Mouse (Mus musculus) cerebellum, adult 11-12 months (tissue): ENCODE results near the gene Gm21060.
"Not testable (repeated sequence)": the region's sequence is repeated elsewhere in the genome, so short reads cannot be mapped to it uniquely, and the experiment has no call there.

Experiments
- DNase-seq: peaks from one replicate; pipeline ENCODE4 v3.0.0; 2022

Gene Gm21060

DNA sequence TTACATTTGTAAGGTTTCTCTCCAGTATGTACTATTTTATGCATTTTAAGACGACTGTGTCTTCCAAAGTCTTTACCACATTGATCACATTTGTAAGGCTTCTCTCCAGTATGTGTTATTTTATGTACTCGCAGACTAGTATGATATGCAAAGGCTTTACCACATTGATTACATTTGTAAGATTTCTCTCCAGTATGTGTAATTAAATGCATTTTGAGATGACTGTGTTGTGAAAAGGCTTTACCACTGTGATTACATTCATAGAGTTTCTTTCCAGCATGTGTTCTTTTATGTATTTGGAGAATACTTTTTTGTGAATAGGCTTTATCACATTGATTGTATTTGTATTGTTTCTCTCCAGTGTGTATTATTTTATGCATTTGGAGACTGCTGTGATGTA is at the start of gene Gm21060:
Gene Gm21060 (minus strand): TSS at position 101 of the 400 bp plus-strand sequence.
- DNase-seq: no peak

- not testable (repeated sequence) for DNase-seq
Measured at GRCm38 (mm10) chr19:61320844-61321243, 24.0 kb upstream of the Gm21060 start.

DNA sequence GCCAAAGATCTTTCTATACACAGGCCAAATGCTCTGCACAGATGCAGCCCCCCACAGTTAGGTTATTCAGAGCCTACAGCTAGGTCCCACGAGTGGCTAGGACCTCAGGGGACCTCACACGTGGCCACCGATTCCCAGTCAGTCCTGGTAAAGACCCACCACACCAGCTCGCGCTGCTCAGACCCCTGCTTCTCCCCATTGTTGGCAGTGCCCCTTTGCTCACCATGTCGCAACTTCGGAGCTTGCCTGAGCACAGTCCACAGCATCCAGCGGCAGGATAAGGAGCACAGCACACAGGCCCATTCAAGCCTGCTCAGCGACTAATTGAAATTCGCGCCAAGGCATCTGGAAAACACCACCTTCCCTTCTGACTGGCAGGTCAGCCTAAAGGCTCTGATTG is 16.3 kb upstream of the Gm21060 start:
- DNase-seq: not testable (repeated sequence)

GRCm38 (mm10) chr19:61312400-61312799 is 15.5 kb upstream of the Gm21060 start:
- DNase-seq: not testable (repeated sequence)

- DNase-seq: not testable (repeated sequence)
Measured at GRCm38 (mm10) chr19:61308083-61308482, 11.2 kb upstream of the Gm21060 start.

GRCm38 (mm10) chr19:61285033-61285432 is 11.8 kb downstream of the Gm21060 start:
- DNase-seq: not testable (repeated sequence)

DNA sequence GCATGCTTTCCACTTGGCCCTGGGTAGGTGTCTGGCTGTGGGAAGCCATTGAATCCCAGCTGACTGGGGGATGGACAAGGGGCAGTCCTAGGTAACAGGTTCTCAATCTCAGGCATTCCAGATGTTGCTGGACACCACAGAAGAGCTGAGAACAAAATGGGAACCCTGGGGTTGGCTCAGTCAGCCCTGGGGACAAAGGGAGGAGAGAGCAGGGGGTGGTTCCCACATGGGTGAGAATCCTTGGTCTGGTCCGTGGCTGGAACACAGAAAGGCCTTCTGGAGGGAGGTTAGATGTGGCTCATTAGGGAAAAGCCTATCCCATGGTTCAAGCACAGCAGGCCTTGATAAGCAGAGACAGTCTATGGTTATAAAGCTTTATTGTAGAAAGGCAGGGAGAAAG is 13.3 kb downstream of the Gm21060 start:
- DNase-seq: no peak

DNA sequence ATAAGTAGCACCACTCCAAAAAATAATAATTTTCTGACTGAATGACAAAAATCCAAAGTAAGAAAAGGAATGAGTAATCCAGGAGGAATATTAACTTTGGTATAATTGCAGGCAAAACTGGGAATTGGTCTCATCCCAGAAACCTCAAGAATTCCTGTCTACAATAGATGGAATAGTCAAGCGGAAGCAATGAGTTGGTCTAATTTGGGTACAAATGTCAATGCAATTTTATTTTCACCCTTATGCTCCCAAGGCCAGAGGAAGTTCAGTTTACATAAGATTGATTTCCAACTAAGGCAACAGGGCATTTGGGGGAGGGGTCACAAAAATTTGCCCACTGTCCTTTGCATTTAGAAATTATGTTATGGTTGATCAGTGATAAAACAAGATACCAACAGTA is 21.4 kb downstream of the Gm21060 start:
- DNase-seq: no peak

- DNase-seq: not testable (repeated sequence)
Measured at GRCm38 (mm10) chr19:61269141-61269540, 27.7 kb downstream of the Gm21060 start.

DNA sequence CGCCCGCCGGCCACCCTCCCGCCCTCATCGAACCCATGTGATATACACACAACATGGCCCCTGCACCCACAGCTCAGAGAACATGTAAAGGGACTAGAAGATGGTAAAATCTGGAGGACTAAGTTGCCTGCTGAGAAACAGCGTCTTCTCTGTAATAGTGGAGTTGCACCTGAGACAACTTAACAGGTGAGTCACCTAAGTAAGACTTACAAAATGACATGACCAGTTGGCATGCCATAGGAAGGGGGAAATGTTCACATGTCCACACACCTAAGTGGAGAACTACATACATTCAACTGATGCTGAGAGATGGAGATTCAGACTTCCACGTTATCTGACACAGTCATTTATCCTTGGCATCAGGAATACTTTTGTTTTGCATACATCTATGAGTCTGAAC is 29.7 kb downstream of the Gm21060 start:
- no peak for DNase-seq

GRCm38 (mm10) chr19:61266651-61267050 is 30.2 kb downstream of the Gm21060 start:
- DNase-seq: no peak

- peak; percentile 12 for DNase-seq
Measured at GRCm38 (mm10) chr19:61266246-61266615, 30.6 kb downstream of the Gm21060 start.

DNA sequence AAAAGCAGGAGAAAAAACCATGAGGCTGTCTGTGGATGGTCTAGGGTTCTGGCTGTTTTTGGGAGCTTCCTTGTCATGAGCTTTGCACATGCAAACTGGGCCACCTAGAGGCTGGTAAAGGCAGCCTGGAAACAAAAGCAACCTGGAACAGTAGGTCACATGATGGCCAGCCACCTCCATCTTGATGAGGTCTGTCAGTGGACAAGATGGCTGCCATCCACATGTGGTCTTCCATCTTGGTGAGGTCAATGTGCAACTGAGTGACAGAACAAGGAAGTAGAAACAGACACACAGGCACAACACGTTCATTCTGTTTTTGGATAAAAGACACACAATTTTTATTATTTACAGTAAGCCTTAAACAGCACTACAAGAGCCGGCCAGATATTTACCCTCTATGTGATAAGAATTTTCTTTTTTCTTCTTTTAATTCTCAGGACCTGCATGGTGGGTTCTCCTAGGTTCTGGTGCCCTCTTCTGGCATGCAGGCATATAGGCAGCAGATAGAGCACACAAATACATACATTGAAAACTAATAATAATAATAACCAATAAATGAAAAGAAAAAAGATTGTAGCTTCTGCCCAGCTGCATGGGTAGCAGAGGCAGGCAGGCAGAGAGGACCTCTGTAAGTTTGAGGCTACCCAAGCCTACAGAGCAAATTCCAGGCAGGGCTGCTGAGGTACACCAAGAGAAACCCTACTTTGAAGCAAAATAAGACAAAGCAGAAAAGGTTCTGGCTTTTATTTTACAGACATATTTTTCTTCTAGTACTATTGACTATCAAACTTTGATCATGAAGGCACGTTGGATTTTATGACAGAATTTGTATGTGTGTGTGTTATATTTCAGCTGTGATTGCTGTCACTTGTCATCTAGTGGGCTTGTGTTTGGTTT is 31.3 kb downstream of the Gm21060 start:
- DNase-seq: peak; percentile 42

- DNase-seq: no peak
Measured at GRCm38 (mm10) chr19:61264933-61265332, 31.9 kb downstream of the Gm21060 start.

GRCm38 (mm10) chr19:61264227-61264626 is 32.6 kb downstream of the Gm21060 start:
- no peak for DNase-seq

DNA sequence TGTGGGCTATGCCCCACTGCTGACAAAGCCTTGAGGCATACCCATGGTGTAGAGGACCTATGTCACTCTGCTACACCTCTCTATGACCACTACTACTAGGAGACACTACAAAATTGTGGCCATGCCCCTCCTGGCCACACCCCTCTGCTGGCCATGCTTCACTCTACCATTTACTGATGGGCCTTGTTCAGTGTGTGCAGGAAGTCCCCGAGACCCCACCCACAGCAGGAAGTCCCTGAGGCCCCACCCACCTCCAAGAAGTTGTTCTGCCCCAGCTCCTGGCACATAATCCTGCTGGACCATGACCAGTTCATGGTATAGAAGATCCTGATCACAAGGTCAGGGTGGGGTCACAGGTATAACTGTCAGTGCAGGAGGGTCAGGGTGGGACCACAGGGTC is 35.6 kb downstream of the Gm21060 start:
- DNase-seq: no peak

DNA sequence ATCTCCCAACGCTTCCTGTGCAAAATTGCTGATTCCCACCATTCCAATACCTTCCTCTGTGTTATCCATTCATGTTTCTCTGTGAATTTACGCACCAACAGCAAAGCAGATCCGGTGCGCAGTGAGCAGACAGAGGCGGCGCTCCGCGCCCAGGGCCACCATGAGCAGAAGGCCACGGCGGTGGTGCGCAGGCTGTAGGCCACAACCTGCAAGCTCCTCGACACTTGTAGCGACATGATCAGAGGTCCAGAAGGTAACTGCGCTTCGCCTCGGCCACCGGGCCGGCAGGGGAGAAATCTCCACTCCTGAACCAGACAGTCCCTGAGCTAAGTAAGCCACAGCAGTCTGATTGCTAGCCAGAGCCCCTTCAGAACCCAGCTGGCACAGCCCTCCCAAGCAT is 39.1 kb downstream of the Gm21060 start:
- DNase-seq: no peak

DNA sequence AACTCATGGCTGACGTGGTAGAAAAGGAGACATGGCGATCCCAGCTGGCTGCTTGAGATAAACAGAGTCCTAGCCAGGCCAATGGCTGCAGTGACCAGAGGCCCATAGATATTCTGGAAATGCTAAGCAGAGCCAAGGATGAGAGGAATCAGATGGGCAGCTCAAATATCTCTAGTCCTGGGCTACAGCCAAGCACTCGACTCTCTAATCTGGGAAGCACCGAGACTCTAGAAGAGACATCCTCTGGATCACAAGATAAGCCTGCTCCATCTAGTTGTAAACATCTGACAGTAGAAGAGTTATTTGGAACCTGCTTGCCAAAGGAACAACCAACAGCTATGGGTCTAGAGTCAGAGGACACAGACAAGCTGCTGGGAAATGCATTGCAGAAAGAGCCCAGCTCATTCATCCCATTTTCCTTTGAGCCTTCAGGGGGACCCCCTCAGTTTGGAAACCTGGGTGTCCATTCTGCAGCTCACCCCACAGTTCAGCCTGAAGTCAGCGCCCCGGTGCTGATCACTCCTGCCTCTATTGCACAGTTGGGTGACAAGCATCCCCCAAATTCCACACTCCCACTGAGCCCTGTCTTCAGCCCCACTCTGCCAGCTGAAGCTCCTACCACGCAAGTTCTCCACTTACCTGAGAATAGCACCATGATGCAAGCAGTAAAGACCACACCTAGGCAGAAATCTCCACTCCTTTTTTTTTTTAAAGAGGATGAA is 40.5 kb downstream of the Gm21060 start:
- DNase-seq: no peak

DNA sequence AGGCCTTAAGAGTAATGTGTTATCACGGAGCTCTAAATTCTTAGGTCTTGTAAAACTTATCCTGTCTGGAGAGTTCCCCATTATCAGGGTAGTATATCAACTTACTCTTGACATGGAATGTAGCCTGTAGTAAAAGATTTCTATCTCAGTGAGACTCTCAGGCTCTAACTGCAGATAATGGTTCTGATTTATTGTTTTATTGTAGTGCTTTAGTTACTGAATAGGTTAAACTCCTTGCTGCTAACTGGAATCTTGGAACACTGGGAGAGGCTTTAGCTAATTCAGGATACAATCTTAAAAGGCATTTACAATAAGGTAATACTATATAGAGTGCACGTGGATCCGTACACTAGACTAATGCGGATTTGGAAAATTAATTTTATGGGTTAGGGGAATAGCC is 49.5 kb downstream of the Gm21060 start:
- DNase-seq: not testable (repeated sequence)
